Mouse (Mus musculus) myocyte (in vitro differentiated cells): Measurements from ENCODE around the gene Actr8.

Experiments
- CEBPB ChIP-seq: IDR thresholded peaks from 2 replicates; pipeline ENCODE4 v1.6.1; 2011; ENCODE audit warnings: mild to moderate bottlenecking, moderate library complexity; ENCODE audit not compliant: poor library complexity, insufficient read depth, severe bottlenecking
- E2F4 ChIP-seq: IDR thresholded peaks from one replicate; pipeline ENCODE4 v1.6.1; 2011; ENCODE audit warnings: mild to moderate bottlenecking, control low read depth, moderate library complexity; ENCODE audit not compliant: insufficient read depth
- MAX ChIP-seq: IDR thresholded peaks from one replicate; pipeline ENCODE4 v1.6.1; 2011; ENCODE audit warnings: low read depth, mild to moderate bottlenecking, control low read depth
- MYOD1 ChIP-seq, 3 experiments: IDR thresholded peaks; one replicate each; pipeline ENCODE4 v1.6.1; 2011; ENCODE audit warnings: control low read depth in 2 of 3, low read depth in 2 of 3, mild to moderate bottlenecking in 2 of 3, moderate library complexity in 1 of 3; ENCODE audit not compliant: insufficient read length in 2 of 3, control insufficient read depth in 1 of 3
- MYOG ChIP-seq, 3 experiments: IDR thresholded peaks; one replicate each; pipeline ENCODE4 v1.6.1; 2011; ENCODE audit warnings: control low read depth in 2 of 3, low read depth in 2 of 3, mild to moderate bottlenecking in 2 of 3; ENCODE audit not compliant: insufficient read length in 2 of 3, control insufficient read depth in 1 of 3, insufficient read depth in 1 of 3
- POLR2A ChIP-seq: IDR thresholded peaks from one replicate; pipeline ENCODE4 v1.6.1; 2011; ENCODE audit warnings: low read depth, mild to moderate bottlenecking, control low read depth, moderate library complexity; ENCODE audit not compliant: insufficient read length
- POLR2AphosphoS2 ChIP-seq: IDR thresholded peaks from one replicate; pipeline ENCODE4 v1.6.1; 2011; ENCODE audit warnings: low read depth, control low read depth; ENCODE audit not compliant: insufficient read length
- REST ChIP-seq: IDR thresholded peaks from one replicate; pipeline ENCODE4 v1.6.1; 2011; ENCODE audit warnings: mild to moderate bottlenecking, control low read depth, moderate library complexity; ENCODE audit not compliant: insufficient read depth, insufficient read length
- SRF ChIP-seq: IDR thresholded peaks from one replicate; pipeline ENCODE4 v1.6.1; 2011; ENCODE audit warnings: low read depth; ENCODE audit not compliant: control insufficient read depth, insufficient read length
- TCF12 ChIP-seq: IDR thresholded peaks from one replicate; pipeline ENCODE4 v1.6.1; 2011; ENCODE audit warnings: mild to moderate bottlenecking, control low read depth; ENCODE audit not compliant: poor library complexity, insufficient read depth, severe bottlenecking
- USF1 ChIP-seq: IDR thresholded peaks from one replicate; pipeline ENCODE4 v1.6.1; 2011; ENCODE audit warnings: low read depth, mild to moderate bottlenecking, control low read depth, moderate library complexity

GRCm38 (mm10) chr14:30027378-30027777 lies 49.2 kb downstream of the Actr8 start:
- TF ChIP-seq POLR2A: no peak
- no peak for TF ChIP-seq CEBPB
- TF ChIP-seq MYOD1 (IDR thresholded peaks at IDR 0.05; ENCODE audit: control insufficient read depth in 1 of 3, insufficient read length in 2 of 3, low read depth in 2 of 3): no peak
- TF ChIP-seq MAX: no peak
- no peak for TF ChIP-seq POLR2AphosphoS2
- TF ChIP-seq E2F4: no peak
- TF ChIP-seq TCF12: no peak
- TF ChIP-seq USF1: no peak
- no peak for TF ChIP-seq SRF
- TF ChIP-seq REST: no peak
- TF ChIP-seq MYOG (IDR thresholded peaks at IDR 0.05; ENCODE audit: control insufficient read depth in 1 of 3, insufficient read depth in 1 of 3, insufficient read length in 2 of 3, low read depth in 2 of 3): no peak
